Mouse (Mus musculus) liver, embryonic 18 days (tissue): ENCODE data around the gene Tcp11l2. TPM values are rescaled to one million over a fixed set of nuclear protein-coding genes. Genes with fewer than 3 reads are reported as not detected.

Experiments
- polyA plus RNA-seq: library from polyadenylated mRNA; depleted of rRNA; stranded (reverse); fragments of >200 nt; gene quantifications from 2 replicates; pipeline ENCODE4 v1.2.3, GENCODE M21; 2012; rRNA removed

Gene Tcp11l2
- polyA plus RNA-seq, result 36.0 TPM in 2 replicates

GRCm38 (mm10) chr10:84576395-84577070 lies at the start of gene Tcp11l2:
TSS of gene Tcp11l2 (plus strand) at chr10:84576626.

GRCm38 (mm10) chr10:84533912-84534671 lies 42.3 kb upstream of the Tcp11l2 start, which contains the start of gene Ckap4:
TSS of gene Ckap4 (minus strand) at chr10:84534062.

GRCm38 (mm10) chr10:84621826-84622790 lies 45.7 kb downstream of the Tcp11l2 start, which contains the start of gene Polr3b:
TSS of gene Polr3b (plus strand) at chr10:84622292.

Other genes starting within 250 kb of the Tcp11l2 start
- 0.82 and 0.85 TPM in 2 replicates for gene Nuak1, start 136.0 kb upstream of the Tcp11l2 start, polyA plus RNA-seq
- 9.1 and 11.1 TPM in 2 replicates for gene Ckap4, start 42.6 kb upstream of the Tcp11l2 start, polyA plus RNA-seq
- gene Polr3b, start 45.7 kb downstream of the Tcp11l2 start, polyA plus RNA-seq, result 3.4 and 3.6 TPM in 2 replicates
- gene Rfx4, start 179.4 kb downstream of the Tcp11l2 start, polyA plus RNA-seq, result not detected in 2 replicates